Mouse (Mus musculus) intestine, embryonic 15.5 days (tissue): ENCODE data around the gene Srgap2. TPM values are rescaled to one million over a fixed set of nuclear protein-coding genes. Genes with fewer than 3 reads are reported as not detected.
"Not testable (repeated sequence)": the region's sequence is repeated elsewhere in the genome, so short reads cannot be mapped to it uniquely, and the experiment has no call there.

Experiments used
- ATAC-seq: fragments of 200-750 bp; cut with Nextera tagmentation; 2 replicates; pipeline ENCODE4 v1.8.0; 2017; ENCODE audit warnings: moderate TSS enrichment, moderate library complexity
- H3K27ac ChIP-seq: fragments of 300-500 bp; sonication (generic); 2 replicates; pipeline ENCODE4 v1.5.1; 2015; ENCODE audit warnings: mild to moderate bottlenecking, inconsistent platforms
- H3K27me3 ChIP-seq: fragments of 300-500 bp; sonication (generic); replicated peaks from 2 replicates; pipeline ENCODE4 v1.6.1; 2015; ENCODE audit warnings: inconsistent platforms
- H3K36me3 ChIP-seq: fragments of 300-500 bp; sonication (generic); 2 replicates; pipeline ENCODE4 v1.6.1; 2015; ENCODE audit warnings: inconsistent platforms
- H3K4me1 ChIP-seq: fragments of 300-500 bp; sonication (generic); replicated peaks from 2 replicates; pipeline ENCODE4 v1.6.1; 2015; ENCODE audit warnings: inconsistent platforms
- H3K4me2 ChIP-seq: fragments of 300-500 bp; sonication (generic); replicated peaks from 2 replicates; pipeline ENCODE4 v1.6.1; 2015; ENCODE audit warnings: mild to moderate bottlenecking, inconsistent platforms
- H3K4me3 ChIP-seq: fragments of 300-500 bp; sonication (generic); replicated peaks from 2 replicates; pipeline ENCODE4 v1.5.1; 2015; ENCODE audit warnings: inconsistent platforms
- H3K9ac ChIP-seq: fragments of 300-500 bp; sonication (generic); 2 replicates; pipeline ENCODE4 v1.6.1; 2015; ENCODE audit warnings: inconsistent platforms
- H3K9me3 ChIP-seq: fragments of 300-500 bp; sonication (generic); 2 replicates; pipeline ENCODE4 v1.6.1; 2016; ENCODE audit warnings: inconsistent platforms
- WGBS: fragments of 180-500 bp; shearing (Covaris S2); methylation state at CpG from one replicate; pipeline ENCODE4 v1.1.7; 2015; 5-methylcytosine and 5-hydroxymethylcytosine counted together
- polyA plus RNA-seq: library from polyadenylated mRNA; unstranded; fragments of >200 nt; fragmentation: Nextera tagmentation; extraction: Ambion mirVana; gene quantifications from 2 replicates; pipeline ENCODE4 v1.2.1, GENCODE M21; 2015

Srgap2 gene
- polyA plus RNA-seq, 1 experiment from 2014 or later, result 7.9 TPM

GRCm38 (mm10) chr1:131344691-131345090 is 182.5 kb downstream of the Srgap2 start:
- Histone ChIP-seq H3K4me1 (no peaks in the 10 kb centered on the region), H3K9me3 (no peaks in the 10 kb centered on the region)
- WGBS, result 71% methylated on average over 2 of the region's 2 CpGs

GRCm38 (mm10) chr1:131336017-131336416 is 191.1 kb downstream of the Srgap2 start:
- no peak overlapping the region for H3K4me2 ChIP-seq
- H3K4me1 ChIP-seq, result 0 out of 2 replicates have a peak, but pooled peaks cover 3% of the 10 kb centered on the region
- no peak overlapping the region for H3K4me3 ChIP-seq
- no peaks in the 10 kb centered on the region for H3K9me3 ChIP-seq
- H3K27me3 ChIP-seq, result no peaks in the 10 kb centered on the region
- H3K36me3 ChIP-seq, result no peaks in the 10 kb centered on the region
- 0 out of 2 replicates have a peak overlapping the region, but pooled peaks have one; percentile 3 for H3K27ac ChIP-seq
- ATAC-seq, result peak; percentile 25; the same call in 1 of the 2 replicates
- WGBS, result 47% methylated on average over 5 of the region's 5 CpGs
- H3K9ac ChIP-seq, result no peak overlapping the region

More at GRCm38 (mm10) chr1:131344691-131345090, 182.5 kb downstream of the Srgap2 start:
- Histone ChIP-seq H3K36me3 (0 out of 2 replicates have a peak, but pooled peaks cover 3% of the 10 kb centered on the region), H3K9ac (no peak overlapping the region), H3K4me2 (no peak overlapping the region), H3K4me3 (no peak overlapping the region), H3K27ac (no peak overlapping the region), H3K27me3 (no peaks in the 10 kb centered on the region)
- ATAC-seq, result no peak

GRCm38 (mm10) chr1:131335604-131336003 is 191.5 kb downstream of the Srgap2 start:
- ATAC-seq, result peak; percentile 70
- H3K27ac ChIP-seq, result no peak overlapping the region
- 0 out of 2 replicates have a peak, but pooled peaks cover 3% of the 10 kb centered on the region for H3K4me1 ChIP-seq
- H3K4me2 ChIP-seq, result no peak overlapping the region
- H3K4me3 ChIP-seq, result no peak overlapping the region
- H3K9me3 ChIP-seq, result no peaks in the 10 kb centered on the region
- no peaks in the 10 kb centered on the region for H3K36me3 ChIP-seq
- H3K27me3 ChIP-seq, result no peaks in the 10 kb centered on the region
- WGBS, result 50% methylated on average over 3 of the region's 3 CpGs
- H3K9ac ChIP-seq, result no peak overlapping the region

- Histone ChIP-seq H3K4me2 (no peak overlapping the region), H3K4me1 (0 out of 2 replicates have a peak, but pooled peaks cover 3% of the 10 kb centered on the region), H3K9ac (no peak overlapping the region), H3K27ac (no peak overlapping the region), H3K36me3 (0 out of 2 replicates have a peak, but pooled peaks cover 2% of the 10 kb centered on the region), H3K9me3 (no peaks in the 10 kb centered on the region), H3K4me3 (no peak overlapping the region), H3K27me3 (no peaks in the 10 kb centered on the region)
- ATAC-seq, result no peak
- 80% methylated on average over 1 of the region's 1 CpGs for WGBS
These were observed 196.0 kb downstream of the Srgap2 start for GRCm38 (mm10) chr1:131331180-131331579.

GRCm38 (mm10) chr1:131329093-131329492 is 198.1 kb downstream of the Srgap2 start:
- not testable (repeated sequence) for H3K4me1 ChIP-seq, H3K36me3 ChIP-seq, H3K27me3 ChIP-seq, H3K9ac ChIP-seq, H3K9me3 ChIP-seq, ATAC-seq, H3K27ac ChIP-seq, H3K4me3 ChIP-seq, H3K4me2 ChIP-seq
- 96% methylated on average over 1 of the region's 1 CpGs for WGBS

DNA sequence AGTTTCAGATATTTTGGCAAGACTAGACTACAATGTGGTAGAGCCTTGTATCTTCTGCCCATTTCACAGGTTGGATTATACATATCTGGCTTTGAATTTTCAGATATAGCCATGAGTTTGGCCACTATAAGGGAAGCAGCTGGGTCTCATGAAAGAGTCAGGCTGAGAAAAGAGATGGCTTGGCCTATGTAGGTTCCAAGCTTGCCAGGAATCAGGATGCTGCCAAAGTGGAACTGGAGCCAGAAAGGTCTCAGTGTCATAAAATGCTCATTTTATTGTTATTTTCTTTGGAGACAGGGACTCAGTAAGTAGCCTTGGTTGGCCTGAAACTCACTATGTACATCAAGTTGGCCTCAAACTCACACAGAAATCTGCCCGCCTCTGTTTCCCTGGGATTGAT is 200.0 kb downstream of the Srgap2 start:
- ATAC-seq, result no peak
- 100% methylated on average over 1 of the region's 1 CpGs for WGBS

DNA sequence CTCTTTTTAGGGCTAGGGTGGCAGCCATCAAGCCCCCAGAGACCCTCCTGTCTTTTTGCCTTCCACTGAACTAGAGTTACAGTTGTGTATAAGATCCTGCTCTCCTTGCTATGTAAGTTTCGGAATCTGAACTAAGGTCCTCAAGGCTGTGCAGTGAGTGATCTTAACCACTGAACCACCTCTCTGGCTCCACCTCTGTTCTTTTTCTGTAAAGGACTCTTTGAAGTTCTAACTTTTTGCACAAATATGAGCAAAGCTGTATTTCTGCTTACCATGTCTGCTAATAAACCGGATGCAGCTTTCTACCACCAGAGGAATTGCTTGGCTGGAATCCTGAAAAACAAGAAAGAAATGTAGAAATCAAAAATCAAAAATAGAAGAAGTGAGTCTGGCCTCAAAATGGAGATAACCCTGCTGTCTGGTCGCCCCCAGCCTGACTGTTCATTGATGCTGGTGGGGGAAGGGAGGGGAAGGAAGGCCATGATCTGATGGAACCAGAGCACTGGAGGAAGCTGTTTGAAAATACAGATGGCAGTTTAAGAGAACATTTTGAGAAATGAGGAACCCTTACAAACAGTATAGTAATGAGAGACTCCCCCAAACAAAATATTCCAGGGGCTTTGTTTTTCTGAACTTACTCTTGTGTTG is 202.2 kb downstream of the Srgap2 start:
- Histone ChIP-seq H3K27me3 (no peaks in the 10 kb centered on the region), H3K9ac (no peak overlapping the region), H3K4me2 (no peak overlapping the region), H3K4me3 (no peak overlapping the region), H3K9me3 (no peaks in the 10 kb centered on the region), H3K27ac (no peak overlapping the region), H3K4me1 (no peaks in the 10 kb centered on the region), H3K36me3 (0 out of 2 replicates have a peak, but pooled peaks cover 4% of the 10 kb centered on the region)
- ATAC-seq, result no peak
- WGBS, result 93% methylated on average over 3 of the region's 3 CpGs

More for the DNA sequence above, 200.0 kb downstream of the Srgap2 start:
- H3K4me1 ChIP-seq, result no peaks in the 10 kb centered on the region
- no peak overlapping the region for H3K27ac ChIP-seq
- H3K4me2 ChIP-seq, result no peak overlapping the region
- H3K9me3 ChIP-seq, result no peaks in the 10 kb centered on the region
- H3K4me3 ChIP-seq, result no peak overlapping the region
- 0 out of 2 replicates have a peak, but pooled peaks cover 2% of the 10 kb centered on the region for H3K36me3 ChIP-seq
- H3K9ac ChIP-seq, result no peak overlapping the region
- H3K27me3 ChIP-seq, result no peaks in the 10 kb centered on the region

- whole genome bisulfite sequencing, result 90% methylated on average over 3 of the region's 3 CpGs
- no peak for ATAC-seq
- Histone ChIP-seq H3K9me3 (no peaks in the 10 kb centered on the region), H3K4me2 (no peak overlapping the region), H3K27ac (no peak overlapping the region), H3K4me1 (no peaks in the 10 kb centered on the region), H3K4me3 (no peak overlapping the region), H3K27me3 (no peaks in the 10 kb centered on the region), H3K9ac (no peak overlapping the region), H3K36me3 (peaks cover 5% of the 10 kb centered on the region; the same call in 1 of the 2 replicates)
These were observed 207.4 kb downstream of the Srgap2 start for GRCm38 (mm10) chr1:131319598-131320330.

DNA sequence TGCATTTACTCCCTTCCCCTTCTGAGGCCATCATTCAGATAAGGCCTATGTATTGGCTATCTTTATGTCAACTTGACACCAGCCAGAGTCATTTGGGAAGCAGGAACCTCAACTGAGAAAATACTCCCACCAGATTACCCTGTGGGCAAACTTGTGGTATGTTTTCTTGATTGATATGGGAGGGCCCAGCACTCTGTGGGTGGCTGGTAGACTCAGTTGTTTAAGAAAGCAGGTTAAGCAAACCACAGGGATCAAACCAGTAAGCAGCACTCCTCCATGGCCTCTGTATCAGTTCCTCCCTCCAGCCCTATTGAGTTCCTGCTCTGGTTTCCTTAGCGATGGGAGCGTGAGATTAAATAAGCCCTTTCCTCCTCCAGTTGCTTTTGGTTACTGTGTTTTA is 208.8 kb downstream of the Srgap2 start:
- Histone ChIP-seq H3K4me1 (no peaks in the 10 kb centered on the region), H3K36me3 (peaks cover 8% of the 10 kb centered on the region; the same call in 1 of the 2 replicates)
- 81% methylated on average over 2 of the region's 2 CpGs for WGBS

GRCm38 (mm10) chr1:131317625-131318024 is 209.5 kb downstream of the Srgap2 start:
- Histone ChIP-seq H3K27me3 (no peaks in the 10 kb centered on the region), H3K4me1 (no peaks in the 10 kb centered on the region), H3K4me2 (no peak overlapping the region), H3K27ac (no peak overlapping the region), H3K4me3 (no peak overlapping the region), H3K9ac (no peak overlapping the region), H3K36me3 (peaks cover 8% of the 10 kb centered on the region; the same call in 1 of the 2 replicates), H3K9me3 (no peaks in the 10 kb centered on the region)
- 81% methylated on average over 5 of the region's 5 CpGs for WGBS
- no peak for ATAC-seq

More for the DNA sequence above, 208.8 kb downstream of the Srgap2 start:
- H3K9ac ChIP-seq, result no peak overlapping the region
- no peaks in the 10 kb centered on the region for H3K27me3 ChIP-seq
- no peak for ATAC-seq
- no peak overlapping the region for H3K4me2 ChIP-seq
- no peak overlapping the region for H3K4me3 ChIP-seq
- no peak overlapping the region for H3K27ac ChIP-seq
- no peaks in the 10 kb centered on the region for H3K9me3 ChIP-seq

DNA sequence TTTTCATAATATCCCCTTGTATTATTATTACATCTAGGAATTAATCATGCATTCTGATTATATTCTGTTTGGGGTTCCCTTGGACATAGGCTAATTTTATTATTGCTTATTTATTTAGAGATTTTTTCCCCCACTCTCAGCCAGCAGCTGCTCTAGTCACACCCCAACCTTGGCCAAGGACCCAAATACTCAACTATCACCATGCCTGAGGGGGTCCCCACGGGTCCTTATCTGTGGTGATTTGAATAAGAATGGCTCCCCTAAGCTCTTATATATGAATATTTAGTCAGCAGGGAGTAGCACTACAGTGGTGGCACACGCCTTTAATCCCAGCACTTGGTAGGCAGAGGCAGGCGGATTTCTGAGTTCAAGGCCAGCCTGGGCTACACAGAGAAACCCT is 215.9 kb downstream of the Srgap2 start:
- Histone ChIP-seq H3K36me3 (0 out of 2 replicates have a peak, but pooled peaks cover 6% of the 10 kb centered on the region), H3K4me1 (no peaks in the 10 kb centered on the region), H3K4me2 (no peak overlapping the region), H3K9ac (no peak overlapping the region), H3K27ac (no peak overlapping the region), H3K9me3 (no peaks in the 10 kb centered on the region), H3K4me3 (no peak overlapping the region), H3K27me3 (no peaks in the 10 kb centered on the region)
- 92% methylated on average over 3 of the region's 3 CpGs for WGBS
- no peak for ATAC-seq

DNA sequence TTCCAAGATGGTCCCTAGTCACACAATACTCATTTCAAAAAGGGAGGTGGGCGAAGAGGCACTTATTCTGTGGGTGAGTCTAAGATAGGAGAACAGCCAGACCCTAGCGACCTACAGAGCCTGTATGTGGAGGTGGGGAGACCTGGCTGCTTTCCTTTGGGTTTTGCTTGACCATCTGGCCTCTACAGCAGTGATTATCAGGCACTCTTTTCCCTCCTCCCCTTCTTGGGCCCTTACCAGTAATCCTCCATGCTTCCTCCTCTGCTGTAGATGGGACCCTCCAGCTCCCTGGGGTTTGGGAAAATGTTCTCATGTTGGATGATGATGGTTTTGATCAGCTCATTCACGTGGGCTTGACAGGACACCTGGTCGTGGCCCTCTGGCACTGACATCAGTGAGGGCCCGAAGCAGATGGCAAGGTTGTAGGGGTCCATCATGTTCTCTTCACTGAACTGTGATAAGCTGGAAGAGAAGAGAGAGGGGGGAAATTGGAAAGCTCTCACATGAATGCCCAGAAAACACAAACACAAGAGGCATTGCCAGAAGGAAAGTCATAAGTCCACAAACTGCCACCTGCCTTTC is 216.8 kb downstream of the Srgap2 start:
- Histone ChIP-seq H3K27ac (no peak overlapping the region), H3K9me3 (no peaks in the 10 kb centered on the region), H3K4me3 (no peak overlapping the region), H3K4me2 (no peak overlapping the region), H3K9ac (no peak overlapping the region), H3K36me3 (0 out of 2 replicates have a peak, but pooled peaks cover 4% of the 10 kb centered on the region), H3K27me3 (no peaks in the 10 kb centered on the region), H3K4me1 (no peaks in the 10 kb centered on the region)
- no peak for ATAC-seq
- 93% methylated on average over 5 of the region's 5 CpGs for WGBS
